Mouse (Mus musculus): ENCODE data around the gene Trim67. TPM values are rescaled to one million over a fixed set of nuclear protein-coding genes. Genes with fewer than 3 reads are reported as not detected.

Trim67 gene
- not detected for polyA plus RNA-seq (2017; shearing (Covaris generic))

DNA sequence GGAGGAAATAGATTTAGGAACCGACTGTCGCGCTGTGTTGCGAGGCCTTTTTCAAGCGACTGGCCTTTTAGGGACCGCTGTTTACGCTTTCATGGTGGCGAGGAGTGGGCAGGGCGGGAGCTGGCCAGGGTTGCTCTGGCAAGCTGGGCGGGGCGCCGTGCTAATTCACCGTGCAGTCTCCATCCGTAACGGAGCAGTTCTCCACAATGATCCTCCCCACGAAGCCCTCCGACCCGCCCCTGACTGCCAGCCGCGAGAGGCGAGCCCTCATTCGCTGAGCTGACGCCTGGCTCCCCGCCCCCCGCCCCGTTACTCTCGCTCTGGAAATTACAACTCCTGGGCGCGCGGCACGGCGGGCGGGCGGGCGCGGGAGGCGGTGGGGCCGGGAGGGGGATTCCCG, at the start of gene Trim67:
Gene Trim67 (plus strand): TSS at position 385 of the 400 bp plus-strand sequence.

DNA sequence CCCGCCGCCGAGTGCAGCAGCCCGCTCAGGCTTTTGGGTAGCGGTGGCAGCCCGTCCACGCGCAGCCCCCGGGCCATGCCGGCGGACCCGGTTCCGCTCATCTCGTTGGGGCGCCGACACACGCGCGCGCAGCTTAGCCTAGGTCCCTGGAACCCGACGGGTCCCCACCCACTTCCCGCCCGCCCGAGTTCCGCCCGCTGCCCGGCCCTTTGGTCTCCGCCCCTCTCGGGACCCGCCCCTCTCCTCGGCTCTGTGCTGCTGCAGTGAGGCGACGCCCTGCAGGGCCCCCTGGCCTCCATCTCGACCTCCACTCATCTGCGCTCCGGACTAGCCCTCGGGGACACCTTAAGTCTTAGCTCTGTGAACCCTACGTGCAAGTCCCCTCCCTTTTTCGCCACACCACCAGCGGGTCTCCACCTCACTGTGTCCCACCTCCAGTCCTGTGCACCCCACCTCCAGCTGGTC, 41.2 kb upstream of the Trim67 start, which contains the start of gene Fam89a:
Gene Fam89a (minus strand): TSS at position 124 of the 465 bp plus-strand sequence.

DNA sequence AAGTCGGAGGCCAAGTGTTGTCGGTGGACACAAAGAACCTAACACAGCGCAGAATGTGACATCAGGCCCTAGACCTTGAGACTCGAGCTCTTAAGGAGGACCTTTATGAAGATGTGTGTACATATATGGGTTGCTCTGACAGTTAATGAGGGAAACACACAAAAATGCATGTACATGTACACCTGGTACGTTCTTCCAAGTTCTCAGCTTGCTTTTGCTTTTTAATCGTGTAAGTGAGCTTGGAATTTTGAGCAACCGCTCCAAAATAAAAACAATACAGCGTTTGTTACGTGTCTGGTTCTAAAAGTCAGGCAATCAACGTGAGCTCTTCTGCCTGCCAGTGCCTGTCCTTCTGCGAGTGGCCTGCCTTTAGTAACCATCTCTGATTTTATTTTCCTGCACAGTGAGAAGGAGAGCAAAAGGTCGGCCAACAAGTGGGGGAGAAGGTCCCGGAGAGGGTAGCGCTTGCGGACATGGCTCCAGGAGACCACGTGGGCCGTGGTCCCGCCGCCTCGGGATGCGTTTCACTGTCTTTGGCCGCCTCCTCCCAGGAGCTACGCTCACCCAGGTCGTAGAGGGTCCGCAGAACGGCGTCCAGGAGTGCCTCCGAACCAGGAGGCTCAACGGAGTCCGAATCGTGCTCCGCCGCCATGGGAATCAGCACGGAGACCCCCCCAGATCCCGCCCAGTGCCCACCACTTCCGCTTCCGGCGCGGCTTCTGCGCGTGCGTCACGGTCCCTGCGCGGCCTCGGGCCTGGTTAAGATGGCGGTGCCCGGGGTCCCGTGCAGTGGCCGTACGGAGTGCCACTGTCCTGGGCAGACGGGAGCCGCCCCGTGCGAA, 69.7 kb downstream of the Trim67 start, which contains the start of the genes Gnpat and 2810004N23Rik:
Gene Gnpat (plus strand): TSS at position 713 of the 842 bp plus-strand sequence.
Gene 2810004N23Rik (minus strand): TSS at position 800 of the 842 bp plus-strand sequence.

Other genes with a start within 250 kb of the Trim67 start
- not detected for gene Agt, start 223.4 kb upstream of the Trim67 start, polyA plus RNA-seq (2017; shearing (Covaris generic))
- gene Capn9, start 217.0 kb upstream of the Trim67 start, polyA plus RNA-seq (2017; shearing (Covaris generic)), result not detected
- 1.6 TPM for gene 2310022B05Rik, start 129.7 kb upstream of the Trim67 start, polyA plus RNA-seq (2017; shearing (Covaris generic))
- 39.2 TPM for gene Ttc13, start 71.1 kb upstream of the Trim67 start, polyA plus RNA-seq (2017; shearing (Covaris generic))
- gene Arv1, start 71.0 kb upstream of the Trim67 start, polyA plus RNA-seq (2017; shearing (Covaris generic)), result 27.6 TPM
- 1.1 TPM for gene Fam89a, start 41.3 kb upstream of the Trim67 start, polyA plus RNA-seq (2017; shearing (Covaris generic))
- 127 TPM for gene Gnpat, start 69.9 kb downstream of the Trim67 start, polyA plus RNA-seq (2017; shearing (Covaris generic))
- 33.6 TPM for gene 2810004N23Rik, start 70.0 kb downstream of the Trim67 start, polyA plus RNA-seq (2017; shearing (Covaris generic))
- gene Exoc8, start 104.6 kb downstream of the Trim67 start, polyA plus RNA-seq (2017; shearing (Covaris generic)), result 3.0 TPM
- 3.5 TPM for gene Sprtn, start 104.8 kb downstream of the Trim67 start, polyA plus RNA-seq (2017; shearing (Covaris generic))
- gene Egln1, start 156.2 kb downstream of the Trim67 start, polyA plus RNA-seq (2017; shearing (Covaris generic)), result 4.5 TPM
- 68.8 TPM for gene Tsnax, start 219.9 kb downstream of the Trim67 start, polyA plus RNA-seq (2017; shearing (Covaris generic))